Mouse (Mus musculus) splenic B cell, adult 2 months (primary cell): Measurements from ENCODE around the gene Actbl2.

Experiments
- DNase-seq: peaks from one replicate; pipeline ENCODE4 v3.0.0-alpha.2; 2011; ENCODE audit warnings: low read depth, low spot score
- H3K27me3 ChIP-seq: 2 replicates; pipeline ENCODE4 v1.6.1; 2012; ENCODE audit warnings: mild to moderate bottlenecking, low read length, moderate library complexity, mixed read lengths; ENCODE audit not compliant: control insufficient read depth, poor library complexity, insufficient read depth, severe bottlenecking
- H3K36me3 ChIP-seq: 2 replicates; pipeline ENCODE4 v1.6.1; 2012; ENCODE audit warnings: mild to moderate bottlenecking, low read length, moderate library complexity, mixed read lengths; ENCODE audit not compliant: control insufficient read depth, poor library complexity, insufficient read depth, severe bottlenecking

The Actbl2 gene

GRCm38 (mm10) chr13:111296029-111296428, 41.2 kb downstream of the Actbl2 start:
- no peaks in the 10 kb centered on the region for H3K36me3 ChIP-seq
- no peaks in the 10 kb centered on the region for H3K27me3 ChIP-seq

GRCm38 (mm10) chr13:111297614-111298013, 42.8 kb downstream of the Actbl2 start:
- no peaks in the 10 kb centered on the region for H3K27me3 ChIP-seq
- DNase-seq, result no peak
- no peaks in the 10 kb centered on the region for H3K36me3 ChIP-seq

More at GRCm38 (mm10) chr13:111296029-111296428, 41.2 kb downstream of the Actbl2 start:
- no peak for DNase-seq

- no peaks in the 10 kb centered on the region for H3K36me3 ChIP-seq
- no peak for DNase-seq
- no peaks in the 10 kb centered on the region for H3K27me3 ChIP-seq
Measured at GRCm38 (mm10) chr13:111299145-111299713, 44.4 kb downstream of the Actbl2 start.

GRCm38 (mm10) chr13:111300846-111301245, 46.0 kb downstream of the Actbl2 start:
- H3K36me3 ChIP-seq, result no peaks in the 10 kb centered on the region
- DNase-seq, result no peak
- H3K27me3 ChIP-seq, result no peaks in the 10 kb centered on the region

- Histone ChIP-seq H3K36me3 (no peaks in the 10 kb centered on the region), H3K27me3 (no peaks in the 10 kb centered on the region)
- DNase-seq, result no peak
Measured at GRCm38 (mm10) chr13:111301431-111301830, 46.6 kb downstream of the Actbl2 start.

GRCm38 (mm10) chr13:111304194-111304593, 49.4 kb downstream of the Actbl2 start:
- no peak for DNase-seq
- Histone ChIP-seq H3K27me3 (no peaks in the 10 kb centered on the region), H3K36me3 (no peaks in the 10 kb centered on the region)

GRCm38 (mm10) chr13:111304736-111305135, 49.9 kb downstream of the Actbl2 start:
- H3K36me3 ChIP-seq, result no peaks in the 10 kb centered on the region
- no peaks in the 10 kb centered on the region for H3K27me3 ChIP-seq

More at GRCm38 (mm10) chr13:111304736-111305135, 49.9 kb downstream of the Actbl2 start:
- no peak for DNase-seq
